Mouse (Mus musculus) adrenal gland, postnatal 10 days (tissue): ENCODE results near the gene Bsg. TPM values are rescaled to one million over a fixed set of nuclear protein-coding genes. Genes with fewer than 3 reads are reported as not detected.
A peak's percentile ranks its signal among the peaks of the same experiment; 100 is the strongest.

Source experiments
- DNase-seq: peaks from one replicate; pipeline ENCODE4 v3.0.0; 2021; ENCODE audit warnings: mixed read lengths
- long read RNA-seq, 2 experiments: library from polyadenylated mRNA; stranded (forward); transcript quantifications; one replicate each; pipeline ENCODE4 v2.0.0; 2021
- total RNA-seq, 2 experiments: library from RNA; stranded (reverse); gene quantifications; 2 replicates each; pipeline ENCODE4 v1.2.3; 2021

Gene Bsg
- 100 to 1,000 TPM; 662 to 732 TPM for total RNA-seq
- long read RNA-seq, experiment 1, transcript Bsg-201 (8 exons, 1,526 nt), result minor isoform, 23 of 1,937 reads
- long read RNA-seq, experiment 1, transcript Bsg-205 (7 exons, 1,261 nt), result major isoform, 1,701 of 1,937 reads
- long read RNA-seq, experiment 1, transcript Bsg-202 (6 exons, 1,240 nt), result minor isoform, 11 of 1,937 reads
- long read RNA-seq, experiment 1, partial matches to known transcripts, result 27 of 1,937 reads
- long read RNA-seq, experiment 1, other reads (novel, unspliced or antisense), result 175 of 1,937 reads
- long read RNA-seq, experiment 2, transcript Bsg-205 (7 exons, 1,261 nt), result major isoform, 938 of 1,052 reads
- long read RNA-seq, experiment 2, transcript Bsg-201 (8 exons, 1,526 nt), result minor isoform, 15 of 1,052 reads
- long read RNA-seq, experiment 2, transcript Bsg-202 (6 exons, 1,240 nt), result minor isoform, 8 of 1,052 reads
- long read RNA-seq, experiment 2, partial matches to known transcripts, result 9 of 1,052 reads
- long read RNA-seq, experiment 2, other reads (novel, unspliced or antisense), result 80 of 1,052 reads

- peak; percentile 99 for DNase-seq
These were observed at the start of gene Bsg for GRCm38 (mm10) chr10:79704065-79704969. Bsg (plus strand) TSS chr10:79704491.

- no peak for DNase-seq
These were observed 49.3 kb upstream of the Bsg start for GRCm38 (mm10) chr10:79654946-79655395.

- DNase-seq, result no peak
These were observed 45.5 kb upstream of the Bsg start for GRCm38 (mm10) chr10:79658829-79659228.

GRCm38 (mm10) chr10:79660298-79660697 lies 44.0 kb upstream of the Bsg start:
- DNase-seq, result no peak

- no peak for DNase-seq
These were observed 42.4 kb upstream of the Bsg start for GRCm38 (mm10) chr10:79661861-79662260.

- peak; percentile 82 for DNase-seq
These were observed 40.1 kb upstream of the Bsg start, which contains the start of gene Madcam1 for GRCm38 (mm10) chr10:79664131-79664665. Madcam1 (plus strand) TSS chr10:79664559.

- no peak for DNase-seq
These were observed 39.2 kb upstream of the Bsg start for GRCm38 (mm10) chr10:79665051-79665450.

- no peak for DNase-seq
These were observed 37.8 kb upstream of the Bsg start for GRCm38 (mm10) chr10:79666493-79666892.

- no peak for DNase-seq
These were observed 36.2 kb upstream of the Bsg start for GRCm38 (mm10) chr10:79668076-79668475.

- DNase-seq, result peak; percentile 91
These were observed 35.3 kb upstream of the Bsg start, which contains the start of gene Tpgs1 for GRCm38 (mm10) chr10:79668771-79669575. Tpgs1 (plus strand) TSS chr10:79669369.

GRCm38 (mm10) chr10:79669576-79670057 lies 34.7 kb upstream of the Bsg start:
- peak; percentile 82 for DNase-seq

GRCm38 (mm10) chr10:79670071-79670888 lies 34.0 kb upstream of the Bsg start:
- no peak for DNase-seq

- DNase-seq, result no peak
These were observed 32.7 kb upstream of the Bsg start for GRCm38 (mm10) chr10:79671396-79672087.

- DNase-seq, result no peak
These were observed 32.2 kb upstream of the Bsg start for GRCm38 (mm10) chr10:79672088-79672455.

GRCm38 (mm10) chr10:79673054-79673453 lies 31.2 kb upstream of the Bsg start:
- no peak for DNase-seq

- DNase-seq, result no peak
These were observed 28.8 kb upstream of the Bsg start for GRCm38 (mm10) chr10:79675346-79676035.

GRCm38 (mm10) chr10:79680606-79681495 lies 23.4 kb upstream of the Bsg start:
- DNase-seq, result peak; percentile 43
